Mouse (Mus musculus) cerebellum, adult 11-12 months (tissue): ENCODE data around the gene Txnip.

Source experiments
- DNase-seq: peaks from one replicate; pipeline ENCODE4 v3.0.0; 2022

Gene Txnip

DNA sequence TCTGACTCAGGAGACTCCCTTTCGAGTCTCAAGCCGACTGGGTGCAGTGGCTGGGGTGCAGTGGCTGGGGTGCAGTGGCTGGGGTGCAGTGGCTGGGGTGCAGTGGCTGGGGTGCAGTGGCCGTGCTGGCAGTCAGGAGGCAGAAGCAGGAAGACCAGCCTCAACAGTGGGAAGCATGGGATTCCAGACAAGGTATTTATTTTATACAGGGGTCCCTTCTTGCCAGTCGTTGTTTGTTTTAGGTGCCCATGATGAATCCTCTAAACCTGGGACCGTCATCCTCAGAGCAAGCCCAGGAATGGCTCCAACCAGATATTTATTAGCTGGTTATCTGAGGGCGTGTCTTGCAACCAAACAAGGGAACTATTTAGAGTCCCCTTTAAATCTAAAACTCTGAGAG lies 4.2 kb upstream of the Txnip start:
- DNase-seq = no peak

DNA sequence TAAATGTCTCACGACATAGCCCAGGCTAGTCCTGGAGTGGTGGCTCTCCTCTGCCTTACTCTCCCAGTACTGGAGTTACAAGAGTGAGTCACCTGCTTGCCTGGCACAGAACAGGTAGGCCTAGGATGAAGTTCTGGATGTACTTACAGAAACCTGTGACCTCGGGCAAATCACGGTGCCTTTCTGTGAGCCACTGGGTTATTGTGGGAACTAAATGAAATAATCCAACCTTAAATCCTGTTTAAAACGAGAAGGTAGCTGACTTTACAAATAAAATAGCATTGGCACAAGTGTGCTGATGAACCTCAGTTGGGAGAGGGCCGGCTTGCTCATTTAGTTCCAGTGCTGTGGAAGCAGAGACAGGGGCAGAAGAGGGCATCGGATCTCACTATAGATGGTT lies 3.5 kb upstream of the Txnip start:
- DNase-seq = no peak

DNA sequence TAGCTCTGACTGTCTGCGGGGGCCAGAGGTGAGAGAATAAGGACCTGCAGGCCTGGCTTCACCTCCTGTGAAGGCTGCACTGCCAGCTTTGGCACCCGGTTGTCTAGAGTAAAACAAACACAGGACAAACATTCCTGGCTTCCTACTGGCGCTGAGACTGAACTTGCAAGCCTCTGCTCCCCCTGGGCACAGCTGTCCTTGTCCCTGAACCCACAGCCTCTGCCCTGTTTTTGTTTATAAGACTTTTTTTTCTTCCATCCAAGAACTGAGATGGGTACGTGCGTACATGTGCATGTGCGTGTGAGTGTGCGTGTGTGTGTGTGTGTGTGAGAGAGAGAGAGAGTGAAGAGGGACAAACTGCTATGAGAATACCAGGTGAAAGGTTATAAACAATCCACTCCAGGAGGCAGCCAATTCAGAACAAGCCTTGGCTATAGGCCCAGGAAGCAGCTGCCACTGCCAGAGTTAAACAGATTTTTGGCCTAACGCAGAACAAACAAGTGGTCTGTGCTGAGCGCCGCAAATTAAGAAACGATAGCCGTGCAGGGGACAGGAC lies 2.6 kb upstream of the Txnip start:
- DNase-seq = no peak

DNA sequence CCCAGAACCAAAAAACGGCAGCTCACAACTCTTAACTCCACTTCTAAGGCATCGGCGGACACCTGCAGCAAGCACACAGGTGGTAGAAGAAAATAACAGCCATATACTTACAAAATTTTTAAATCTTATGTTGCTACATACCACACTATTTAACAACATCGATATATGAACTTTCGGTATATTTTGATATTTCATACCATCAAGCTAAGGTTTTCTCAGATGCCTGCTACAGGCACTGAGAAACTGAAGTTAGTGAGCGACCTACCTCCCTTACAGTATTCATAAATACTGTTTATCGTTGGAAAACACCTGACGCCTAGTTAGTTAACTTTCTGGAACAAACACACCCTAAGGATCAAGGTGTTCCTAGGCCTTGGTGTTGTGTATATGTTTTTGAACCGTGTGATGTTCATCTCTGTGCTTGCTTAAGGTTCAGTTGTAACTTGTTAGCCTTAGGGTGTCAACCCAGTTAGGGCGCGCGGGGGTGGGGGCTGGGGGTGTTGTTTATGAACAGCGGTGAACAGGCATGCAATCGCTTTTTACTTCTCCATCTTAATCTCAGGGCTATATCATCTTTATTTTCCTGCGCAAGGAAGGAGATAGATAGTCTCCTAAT lies 1.6 kb upstream of the Txnip start:
- DNase-seq = no peak

DNA sequence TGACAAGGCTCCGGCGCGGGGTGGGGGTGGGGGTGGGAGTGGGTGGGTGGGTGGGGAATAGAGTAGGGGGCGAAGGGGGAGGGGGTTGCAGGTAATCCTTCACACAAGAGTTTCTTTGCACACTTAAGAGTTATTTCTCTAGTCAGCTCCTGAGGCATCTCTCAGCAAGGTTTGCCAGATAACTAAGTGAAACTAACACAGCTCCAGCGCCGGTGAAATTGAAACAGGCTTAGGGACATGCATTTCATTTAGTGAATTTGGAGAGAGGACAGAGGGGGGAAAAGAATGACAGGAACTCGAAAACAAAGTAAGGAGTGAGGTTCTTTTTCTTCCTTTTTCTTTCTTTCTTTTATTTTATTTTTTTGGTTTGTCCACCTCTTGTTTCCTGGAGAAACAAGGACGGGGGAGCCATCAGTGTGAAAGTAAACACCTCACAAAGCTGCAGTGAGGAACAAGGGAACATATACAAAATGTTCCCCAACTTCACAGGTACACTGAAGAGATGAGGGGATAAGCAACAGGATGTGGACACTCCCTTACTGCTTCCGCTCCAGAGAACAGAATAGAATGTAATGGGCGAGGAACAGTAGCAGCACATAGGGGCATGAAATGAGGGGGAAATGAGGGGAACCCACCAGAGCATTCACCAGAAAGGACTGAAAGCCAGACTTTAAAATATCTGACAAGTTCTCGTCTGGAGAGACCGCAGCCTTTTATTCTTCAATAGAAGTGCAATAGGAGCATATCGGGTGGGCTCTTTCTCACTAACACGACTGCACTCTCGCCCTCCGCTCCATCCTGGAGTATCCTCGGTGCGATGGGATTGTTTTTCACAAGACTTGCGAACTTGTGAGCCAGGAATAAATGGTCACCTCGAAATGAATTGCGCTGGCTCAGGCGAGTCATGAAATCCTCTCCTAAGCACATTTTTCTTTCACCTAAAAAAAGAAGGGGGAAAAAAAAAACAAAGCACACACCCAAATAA lies 814 bp upstream of the Txnip start:
- no peak for DNase-seq

DNA sequence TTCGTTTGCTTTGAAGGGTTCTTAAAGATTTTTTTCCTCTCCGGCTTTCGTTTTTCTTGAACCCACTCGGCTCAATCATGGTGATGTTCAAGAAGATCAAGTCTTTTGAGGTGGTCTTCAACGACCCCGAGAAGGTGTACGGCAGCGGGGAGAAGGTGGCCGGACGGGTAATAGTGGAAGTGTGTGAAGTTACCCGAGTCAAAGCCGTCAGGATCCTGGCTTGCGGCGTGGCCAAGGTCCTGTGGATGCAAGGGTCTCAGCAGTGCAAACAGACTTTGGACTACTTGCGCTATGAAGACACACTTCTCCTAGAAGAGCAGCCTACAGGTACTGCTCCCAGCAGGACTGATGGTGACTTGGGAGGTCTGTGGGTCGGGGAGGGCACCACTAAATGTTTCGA lies 402 bp downstream of the Txnip start:
- no peak for DNase-seq

DNA sequence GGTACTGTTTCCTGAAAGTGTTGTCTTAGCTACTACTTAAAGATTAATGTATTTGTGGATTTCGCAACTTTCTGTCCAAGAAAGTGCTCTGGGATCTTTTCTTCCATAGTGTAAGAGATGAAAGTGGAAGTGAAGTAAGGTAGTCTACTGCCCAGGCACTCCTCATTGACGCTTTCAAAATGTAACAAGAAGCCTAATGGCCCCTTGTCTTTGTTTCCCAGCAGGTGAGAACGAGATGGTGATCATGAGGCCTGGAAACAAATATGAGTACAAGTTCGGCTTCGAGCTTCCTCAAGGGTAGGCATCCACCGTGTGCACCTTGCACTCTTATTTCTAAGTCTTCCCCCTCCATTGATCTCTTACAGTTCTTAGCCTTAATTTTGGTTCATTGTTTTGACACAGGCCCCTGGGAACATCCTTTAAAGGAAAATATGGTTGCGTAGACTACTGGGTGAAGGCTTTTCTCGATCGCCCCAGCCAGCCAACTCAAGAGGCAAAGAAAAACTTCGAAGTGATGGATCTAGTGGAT lies 975 bp downstream of the Txnip start:
- no peak for DNase-seq

DNA sequence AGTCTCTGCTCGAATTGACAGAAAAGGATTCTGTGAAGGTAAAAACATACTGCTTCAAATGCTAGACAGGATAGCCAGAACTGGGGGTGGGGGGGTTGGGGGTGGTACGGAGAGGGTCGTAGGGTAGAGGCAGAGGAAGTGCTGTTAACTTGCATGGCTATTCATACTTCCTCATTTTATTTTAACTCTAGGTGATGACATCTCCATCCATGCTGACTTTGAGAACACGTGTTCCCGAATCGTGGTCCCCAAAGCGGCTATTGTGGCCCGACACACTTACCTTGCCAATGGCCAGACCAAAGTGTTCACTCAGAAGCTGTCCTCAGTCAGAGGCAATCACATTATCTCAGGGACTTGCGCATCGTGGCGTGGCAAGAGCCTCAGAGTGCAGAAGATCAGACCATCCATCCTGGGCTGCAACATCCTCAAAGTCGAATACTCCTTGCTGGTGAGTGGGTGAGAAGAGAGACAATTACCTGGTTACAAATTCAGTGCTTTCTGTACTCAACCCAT lies 1.7 kb downstream of the Txnip start:
- no peak for DNase-seq

DNA sequence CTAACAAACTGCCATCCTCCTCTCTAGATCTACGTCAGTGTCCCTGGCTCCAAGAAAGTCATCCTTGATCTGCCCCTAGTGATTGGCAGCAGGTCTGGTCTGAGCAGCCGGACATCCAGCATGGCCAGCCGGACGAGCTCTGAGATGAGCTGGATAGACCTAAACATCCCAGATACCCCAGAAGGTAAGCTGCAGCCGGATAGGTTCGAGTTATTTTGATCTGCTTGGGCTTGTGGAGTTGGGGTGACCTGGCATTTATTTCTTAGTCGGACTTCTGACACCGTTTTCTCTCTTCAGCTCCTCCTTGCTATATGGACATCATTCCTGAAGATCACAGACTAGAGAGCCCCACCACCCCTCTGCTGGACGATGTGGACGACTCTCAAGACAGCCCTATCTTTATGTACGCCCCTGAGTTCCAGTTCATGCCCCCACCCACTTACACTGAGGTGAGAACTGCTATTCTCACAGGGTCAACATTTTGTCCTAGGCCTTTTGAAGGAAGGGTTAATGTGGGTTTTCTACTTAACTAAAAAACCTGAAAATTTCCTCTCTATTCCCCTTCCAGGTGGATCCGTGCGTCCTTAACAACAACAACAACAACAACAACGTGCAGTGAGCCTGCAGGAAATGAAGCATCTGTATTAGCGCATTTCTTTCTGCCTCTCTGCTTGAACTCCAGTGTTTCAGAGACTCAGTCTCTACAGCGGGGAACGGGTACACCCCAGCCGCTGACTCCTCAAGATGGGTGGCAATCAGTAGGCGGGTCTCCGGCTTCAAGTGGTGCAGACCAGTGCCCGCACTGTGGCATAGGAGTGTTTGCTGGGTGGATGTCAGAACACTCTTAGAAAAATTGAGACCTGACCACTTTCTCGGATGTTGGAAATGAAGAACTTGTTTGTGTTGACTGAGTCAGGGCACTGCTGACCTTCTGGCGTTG lies 2.4 kb downstream of the Txnip start:
- no peak for DNase-seq

DNA sequence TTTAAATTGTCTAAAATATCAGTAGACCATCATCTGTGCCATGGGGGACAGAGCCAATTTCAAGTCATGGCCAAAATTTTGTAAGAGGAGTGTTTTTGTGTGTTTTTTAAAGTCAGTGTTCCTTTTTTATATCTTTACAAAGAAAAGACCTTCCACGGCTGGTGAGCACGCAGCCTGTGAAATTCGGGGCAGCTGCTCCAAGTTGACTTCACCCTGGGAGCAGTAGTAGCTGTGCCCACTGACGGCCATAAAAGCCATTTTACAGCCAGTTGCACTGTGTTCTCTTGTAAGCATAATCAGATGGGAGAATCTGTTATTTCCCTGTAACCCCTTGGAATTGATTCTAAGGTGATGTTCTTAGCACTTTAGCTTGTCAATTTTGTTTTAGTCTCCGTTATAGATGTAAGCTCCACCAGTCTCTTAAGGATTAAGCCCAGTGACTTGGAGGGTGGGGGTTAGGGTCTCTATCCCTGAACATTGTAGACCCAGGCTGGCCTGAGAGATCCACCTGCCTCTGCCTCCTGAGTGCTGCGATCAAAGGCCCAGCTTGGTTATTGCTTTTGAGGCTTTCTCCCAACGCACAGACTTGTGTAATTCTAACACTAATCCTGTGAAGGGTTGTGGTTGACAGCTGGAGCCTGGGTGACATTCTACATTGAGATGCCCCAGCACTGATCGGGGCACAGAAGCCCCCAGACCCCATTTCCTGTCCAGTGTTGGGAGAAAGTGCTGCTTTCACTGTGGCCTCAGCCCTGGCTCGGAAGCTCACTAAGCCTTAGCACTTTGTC lies 3.3 kb downstream of the Txnip start:
- DNase-seq = no peak

DNA sequence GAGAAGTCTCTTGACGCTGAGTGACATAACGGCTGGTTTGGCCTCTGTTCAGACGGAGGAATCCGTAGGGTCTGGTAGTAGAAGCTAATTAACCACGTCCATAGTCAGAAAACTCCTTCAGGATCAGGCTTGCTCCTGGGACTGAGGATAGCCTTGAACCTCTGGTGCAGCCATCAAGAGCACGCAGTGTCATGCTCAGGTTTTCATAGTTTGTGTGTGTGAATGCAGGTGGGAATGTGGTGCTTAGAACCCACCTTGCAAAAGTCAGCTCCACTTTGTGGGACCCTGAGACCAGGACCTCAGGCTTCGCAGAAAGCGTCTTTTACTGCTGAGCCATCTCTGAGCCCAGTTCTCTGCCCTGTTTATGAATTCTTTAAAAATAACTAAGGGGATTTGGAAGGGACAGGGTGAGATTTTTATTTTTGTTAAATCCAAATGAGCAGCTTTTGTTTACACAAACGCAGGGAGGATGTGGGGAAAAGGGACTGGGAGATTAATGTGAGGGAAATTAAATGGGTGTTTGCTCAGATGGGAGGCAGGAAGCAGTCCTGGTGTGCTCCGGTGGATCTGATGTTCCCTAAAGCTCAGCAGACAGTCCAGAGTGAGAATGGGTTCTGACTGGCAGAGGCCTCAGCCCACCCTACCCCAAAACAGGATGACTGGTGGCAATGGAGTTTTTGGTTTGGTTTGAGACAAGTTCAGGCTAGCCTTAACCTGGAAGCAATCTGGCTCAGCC lies 4.4 kb downstream of the Txnip start:
- DNase-seq = no peak

DNA sequence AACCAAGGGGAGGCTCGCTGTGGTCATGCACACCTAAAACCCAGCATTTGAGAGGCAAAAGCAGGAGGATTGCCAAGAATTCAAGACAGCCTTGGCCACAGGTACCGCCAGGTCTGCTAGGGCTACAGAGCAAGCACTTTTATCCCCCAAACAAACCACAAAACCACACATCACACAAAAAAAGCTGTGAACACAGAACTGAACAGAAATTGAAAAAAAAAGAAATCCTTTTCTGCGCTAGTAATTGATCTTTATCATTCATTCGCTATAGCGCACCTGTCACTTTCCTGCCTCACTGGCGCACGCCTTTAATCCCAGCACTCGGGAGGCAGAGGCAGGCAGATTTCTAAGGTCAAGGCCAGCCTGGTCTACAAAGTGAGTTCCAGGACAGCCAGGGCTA lies 5.5 kb downstream of the Txnip start:
- no peak for DNase-seq

DNA sequence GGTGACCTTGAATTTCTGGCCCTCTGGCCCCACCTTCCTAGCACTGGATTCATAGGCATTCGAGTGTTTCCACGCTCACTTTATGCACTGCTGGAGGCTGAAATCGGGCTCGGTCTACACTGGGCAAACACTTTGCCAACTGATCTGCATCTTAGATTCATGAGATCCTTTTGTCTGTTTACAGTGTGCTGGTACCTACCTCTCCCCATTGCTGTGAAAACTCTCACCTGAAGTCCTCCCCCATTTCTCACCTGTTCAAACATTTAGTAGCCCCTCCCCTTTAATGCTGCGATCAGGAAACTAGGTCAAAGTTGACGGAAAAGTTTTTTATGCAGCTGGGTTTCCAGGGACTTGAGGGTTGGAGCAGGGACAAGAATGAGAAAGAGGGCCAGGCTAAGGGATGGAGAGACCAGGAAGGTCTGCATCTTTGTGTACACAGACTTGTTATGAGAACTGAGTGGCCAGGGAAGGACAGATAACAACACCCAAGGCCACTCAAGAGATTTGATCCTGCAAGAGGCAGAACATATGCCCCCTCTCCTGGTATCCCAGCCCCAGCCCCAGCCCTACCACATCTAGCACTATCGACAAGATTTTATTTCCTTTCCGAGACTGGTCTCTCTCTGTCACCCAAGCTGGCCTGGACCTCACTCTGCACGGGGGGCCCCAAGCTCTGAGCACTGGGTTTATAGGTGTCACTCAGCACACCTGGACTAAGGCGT lies 6.3 kb downstream of the Txnip start:
- no peak for DNase-seq

DNA sequence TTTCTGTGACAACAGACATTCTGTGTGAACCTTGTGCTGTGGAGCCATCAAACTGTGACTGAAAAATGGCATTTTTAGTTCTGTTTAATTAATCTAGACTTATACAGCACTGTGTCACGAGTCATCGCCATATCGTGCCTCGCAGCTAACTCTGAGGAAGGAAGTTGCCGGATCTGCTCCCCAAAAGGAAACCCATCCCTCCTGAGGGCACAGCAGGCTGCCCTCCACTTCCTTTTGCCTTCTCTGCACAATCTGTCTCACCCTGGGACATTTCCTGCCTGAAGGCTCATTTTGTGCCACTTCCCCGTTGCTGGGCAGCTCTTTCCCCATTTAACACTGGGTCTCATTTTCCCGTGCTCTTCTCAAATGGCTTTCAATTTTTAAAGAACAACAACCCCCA lies 6.9 kb downstream of the Txnip start:
- no peak for DNase-seq

DNA sequence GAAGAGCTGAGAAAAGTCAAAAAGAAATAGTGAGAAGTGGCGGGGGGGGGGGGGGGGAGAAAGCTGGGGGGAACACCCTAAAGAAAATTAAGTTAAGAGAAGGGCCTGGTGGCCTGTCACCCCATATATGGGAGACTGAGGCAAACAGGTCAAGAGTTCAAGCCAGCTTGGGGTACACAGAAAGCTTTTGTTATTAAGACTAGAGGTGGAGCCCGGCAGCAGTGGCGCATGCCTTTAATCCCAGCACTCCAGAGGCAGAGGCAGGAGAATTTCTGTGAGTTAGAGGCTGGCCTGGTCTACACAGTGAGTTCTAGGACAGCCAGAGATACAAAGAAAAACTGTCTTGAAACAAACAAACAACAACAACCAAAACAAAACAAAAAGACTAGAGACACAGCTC lies 7.3 kb downstream of the Txnip start:
- no peak for DNase-seq

DNA sequence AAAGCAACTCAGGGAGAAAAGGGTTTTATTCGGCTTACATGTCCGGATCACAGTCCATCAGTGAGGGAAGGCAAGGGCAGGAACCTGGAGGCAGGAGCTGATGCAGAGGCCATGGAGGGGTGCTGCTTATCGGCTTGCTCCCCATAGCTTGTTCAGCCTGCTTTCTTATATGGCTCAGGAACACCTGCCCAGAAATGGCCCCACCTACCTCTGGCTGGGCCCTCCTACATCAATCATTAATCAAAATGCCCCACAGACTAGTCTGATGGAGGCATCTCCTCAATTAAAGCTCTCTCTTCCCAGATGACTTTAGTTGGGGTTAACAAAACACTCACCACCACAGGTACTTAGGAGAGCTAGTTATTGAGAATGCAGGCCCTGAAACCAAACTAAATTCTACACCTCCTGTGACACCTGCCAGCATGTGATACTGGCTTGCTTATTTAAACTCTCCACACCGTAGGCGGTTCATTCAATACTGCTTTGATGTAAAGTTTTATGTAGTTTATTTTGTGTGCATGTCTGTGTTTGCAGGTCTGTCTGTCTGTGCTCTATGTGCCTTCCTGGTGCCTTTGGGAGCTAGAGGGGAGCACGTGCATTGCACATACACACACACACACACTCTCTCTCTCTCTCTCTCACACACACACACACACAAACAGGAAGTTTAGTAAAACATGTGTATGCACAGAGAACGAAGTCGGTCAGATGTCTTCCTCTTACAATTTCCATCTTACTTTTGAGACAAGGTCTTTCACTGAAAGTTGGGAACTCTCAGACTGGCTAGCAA lies 9.1 kb downstream of the Txnip start:
- no peak for DNase-seq

DNA sequence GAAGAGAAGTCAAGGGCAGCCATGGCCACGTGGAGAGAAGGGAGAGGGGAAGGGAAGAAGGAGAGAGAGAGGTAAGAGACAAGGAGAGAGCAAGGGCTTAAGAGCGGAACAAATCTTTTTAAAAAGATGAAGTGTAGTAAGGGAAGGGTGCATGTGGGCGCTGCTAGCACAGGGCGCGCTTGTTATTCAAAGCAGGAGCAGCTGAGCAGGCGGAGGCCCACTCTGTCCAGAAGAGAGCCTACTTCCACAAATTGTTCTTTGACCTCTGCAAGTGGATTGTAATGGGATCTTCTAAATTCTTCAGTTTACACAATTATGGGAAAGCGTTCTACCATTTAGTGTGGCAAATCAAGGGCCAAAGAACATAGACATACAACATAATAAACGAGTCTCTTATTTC lies 10.8 kb downstream of the Txnip start:
- no peak for DNase-seq

DNA sequence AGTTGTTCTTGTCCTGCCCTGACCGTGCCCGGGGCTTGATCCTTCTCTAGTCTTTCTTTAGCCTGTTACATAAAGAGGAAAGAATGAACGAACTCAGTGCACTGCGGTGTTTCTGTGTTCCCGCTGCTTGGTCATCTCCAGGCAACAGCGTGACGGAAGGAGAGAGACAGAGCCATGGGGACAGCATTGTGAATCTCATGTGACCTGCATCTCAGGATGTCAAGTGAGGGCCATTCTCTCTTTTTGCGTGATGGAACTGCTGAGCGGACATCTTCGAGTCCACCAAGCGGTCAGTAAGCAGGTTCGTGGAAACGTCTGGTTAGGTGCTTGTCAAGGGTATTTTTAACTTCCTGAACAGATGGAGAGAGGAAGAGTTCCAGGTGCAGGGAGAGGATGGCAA lies 11.7 kb downstream of the Txnip start:
- no peak for DNase-seq

DNA sequence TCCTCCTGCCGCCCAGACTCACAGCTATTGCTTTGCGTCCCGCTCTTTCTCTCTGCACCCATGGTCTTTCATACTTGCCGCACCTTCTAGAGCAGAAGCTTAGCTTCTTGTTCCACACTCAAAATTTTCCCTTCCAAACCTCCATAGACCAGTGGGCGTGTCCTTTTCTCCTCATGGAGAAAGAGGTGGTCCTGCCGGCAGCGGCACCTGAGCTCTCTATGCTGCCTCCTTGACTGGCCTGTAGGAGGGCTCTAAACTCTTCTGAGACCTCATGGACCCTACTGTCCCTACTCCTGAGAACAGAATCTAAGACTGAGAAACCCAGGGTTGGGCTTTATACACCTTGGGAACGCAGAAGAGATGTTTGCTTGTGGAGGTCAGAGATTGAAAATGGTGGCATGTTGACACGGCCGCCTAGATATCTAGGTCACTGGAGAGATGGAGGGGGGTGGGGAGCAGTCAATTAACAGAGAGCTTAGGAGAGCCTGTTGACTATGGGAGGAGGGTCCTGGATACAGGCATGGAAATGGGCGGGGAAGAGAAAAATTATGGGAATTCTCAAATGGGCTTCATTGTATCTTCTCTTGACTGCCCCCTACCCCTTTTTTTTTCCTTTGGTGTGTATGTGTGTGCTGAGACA lies 12.3 kb downstream of the Txnip start:
- no peak for DNase-seq
